Mouse (Mus musculus) small intestine, adult 2 months (tissue): ENCODE data around the gene Hist3h2ba.

Source experiments
- CTCF ChIP-seq: fragments of 200-500 bp; IDR thresholded peaks from 2 replicates; pipeline ENCODE4 v1.5.1; 2012; ENCODE audit warnings: low read depth, mild to moderate bottlenecking, control low read depth, inconsistent platforms, low read length, moderate library complexity, mixed read lengths; ENCODE audit not compliant: insufficient replicate concordance, insufficient read length; ENCODE audit errors: extremely low read depth
- POLR2A ChIP-seq: fragments of 200-500 bp; IDR thresholded peaks from 2 replicates; pipeline ENCODE4 v1.6.1; 2012; ENCODE audit warnings: low read depth, mild to moderate bottlenecking, control low read depth, inconsistent platforms, low read length, moderate library complexity

DNA sequence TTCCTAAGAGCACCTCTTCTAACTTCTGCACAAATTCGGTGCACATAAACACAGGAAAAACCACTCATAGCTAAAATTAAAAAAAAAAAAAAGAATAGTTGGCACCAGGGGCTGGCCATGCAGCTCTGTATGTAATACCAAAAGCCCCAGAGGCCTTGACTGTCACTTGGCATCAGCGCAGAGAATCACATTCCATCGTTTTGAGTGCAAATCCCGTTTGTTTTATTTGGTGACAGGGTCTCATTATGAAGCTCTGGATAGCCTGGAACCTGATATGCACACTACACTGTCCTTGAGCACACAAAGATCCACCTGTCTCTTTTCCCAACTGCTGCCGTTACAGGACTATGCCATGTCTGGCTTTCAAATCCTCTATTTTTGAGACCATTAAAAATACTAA is 2.5 kb downstream of the Hist3h2ba start:
- TF ChIP-seq CTCF (no peak), POLR2A (no peak)
